Mouse (Mus musculus): ENCODE results near the gene Gm11634. TPM values are rescaled to one million over a fixed set of nuclear protein-coding genes. Genes with fewer than 3 reads are reported as not detected.
"Not testable (repeated sequence)": the region's sequence is repeated elsewhere in the genome, so short reads cannot be mapped to it uniquely, and the experiment has no call there.

The Gm11634 gene
- under 1 TPM in 2 of 3 experiments, not detected in 1; 0.49 to 0.62 TPM for polyA plus RNA-seq (2017; shearing (Covaris generic))

DNA sequence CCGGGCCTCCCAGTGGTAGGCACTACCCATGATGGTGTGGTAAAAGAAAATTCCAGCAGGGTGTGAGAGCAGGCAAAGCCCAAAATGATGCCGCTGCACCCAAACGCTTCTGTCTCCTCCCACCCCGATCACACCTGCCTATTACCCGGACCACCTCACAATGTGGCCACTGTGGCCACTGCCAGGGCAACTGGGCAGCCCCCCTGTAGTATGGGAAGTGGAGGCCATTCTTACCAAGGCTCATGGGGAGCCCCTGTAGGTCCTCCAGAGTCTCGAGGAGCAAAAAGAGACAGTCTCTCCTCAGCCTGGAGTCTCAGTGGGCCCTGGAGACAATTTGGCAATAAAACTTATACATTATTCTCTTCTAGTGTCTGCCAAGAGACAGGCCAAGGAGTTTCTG, at the start of gene Gm11634:
Gene Gm11634 (minus strand): TSS at position 101 of the 400 bp plus-strand sequence.
- no peak for ATAC-seq

GRCm38 (mm10) chr11:101647093-101647492, 48.0 kb upstream of the Gm11634 start:
- not testable (repeated sequence) for ATAC-seq

DNA sequence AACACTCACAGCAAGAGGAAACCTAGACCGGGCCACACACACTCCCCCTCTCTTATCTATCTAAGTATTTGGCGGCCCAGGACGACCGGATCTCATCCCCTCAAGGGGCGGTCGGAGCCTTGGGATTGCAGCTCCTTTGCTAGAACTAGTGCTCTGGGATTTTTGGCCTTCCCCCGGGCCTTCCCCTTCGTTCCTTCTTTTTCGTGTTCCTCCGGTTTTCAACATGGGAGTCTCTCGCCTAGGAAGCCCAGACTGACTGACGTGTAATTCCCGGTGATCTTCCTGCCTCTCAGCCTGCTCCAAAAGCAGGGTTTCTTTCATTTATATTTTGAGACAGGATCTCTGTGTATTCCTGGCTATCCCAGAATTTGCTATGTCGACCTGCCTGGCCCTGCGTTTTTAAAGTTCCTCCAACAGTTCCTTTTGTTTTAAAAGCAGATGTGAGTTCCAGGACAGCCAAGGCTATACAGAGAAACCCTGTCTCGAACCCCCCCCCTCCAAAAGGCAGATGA, 47.3 kb upstream of the Gm11634 start:
- not testable (repeated sequence) for ATAC-seq

GRCm38 (mm10) chr11:101645411-101646282, 46.6 kb upstream of the Gm11634 start:
- peak; percentile 55 for ATAC-seq

GRCm38 (mm10) chr11:101645043-101645410, 46.0 kb upstream of the Gm11634 start:
- ATAC-seq = not testable (repeated sequence)

DNA sequence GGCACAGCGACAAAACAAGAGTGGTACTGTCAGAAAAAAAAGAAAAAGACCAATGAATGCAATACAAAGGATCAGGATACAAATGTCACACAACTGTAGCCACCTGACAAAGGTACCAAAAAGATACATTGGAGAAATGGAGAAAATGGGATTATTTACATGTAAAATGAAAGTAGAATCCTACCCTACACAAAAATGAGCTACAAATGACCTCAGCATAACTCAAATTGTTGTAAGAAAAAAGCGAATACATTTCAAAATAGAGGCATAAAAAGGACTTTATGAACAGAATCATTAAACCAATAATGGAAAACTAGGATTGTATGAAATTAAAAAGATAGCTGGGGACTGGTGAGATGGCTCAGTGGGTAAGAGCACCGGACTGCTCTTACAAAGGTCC, 45.5 kb upstream of the Gm11634 start:
- ATAC-seq = no peak

GRCm38 (mm10) chr11:101642931-101643330, 43.9 kb upstream of the Gm11634 start:
- ATAC-seq = no peak

DNA sequence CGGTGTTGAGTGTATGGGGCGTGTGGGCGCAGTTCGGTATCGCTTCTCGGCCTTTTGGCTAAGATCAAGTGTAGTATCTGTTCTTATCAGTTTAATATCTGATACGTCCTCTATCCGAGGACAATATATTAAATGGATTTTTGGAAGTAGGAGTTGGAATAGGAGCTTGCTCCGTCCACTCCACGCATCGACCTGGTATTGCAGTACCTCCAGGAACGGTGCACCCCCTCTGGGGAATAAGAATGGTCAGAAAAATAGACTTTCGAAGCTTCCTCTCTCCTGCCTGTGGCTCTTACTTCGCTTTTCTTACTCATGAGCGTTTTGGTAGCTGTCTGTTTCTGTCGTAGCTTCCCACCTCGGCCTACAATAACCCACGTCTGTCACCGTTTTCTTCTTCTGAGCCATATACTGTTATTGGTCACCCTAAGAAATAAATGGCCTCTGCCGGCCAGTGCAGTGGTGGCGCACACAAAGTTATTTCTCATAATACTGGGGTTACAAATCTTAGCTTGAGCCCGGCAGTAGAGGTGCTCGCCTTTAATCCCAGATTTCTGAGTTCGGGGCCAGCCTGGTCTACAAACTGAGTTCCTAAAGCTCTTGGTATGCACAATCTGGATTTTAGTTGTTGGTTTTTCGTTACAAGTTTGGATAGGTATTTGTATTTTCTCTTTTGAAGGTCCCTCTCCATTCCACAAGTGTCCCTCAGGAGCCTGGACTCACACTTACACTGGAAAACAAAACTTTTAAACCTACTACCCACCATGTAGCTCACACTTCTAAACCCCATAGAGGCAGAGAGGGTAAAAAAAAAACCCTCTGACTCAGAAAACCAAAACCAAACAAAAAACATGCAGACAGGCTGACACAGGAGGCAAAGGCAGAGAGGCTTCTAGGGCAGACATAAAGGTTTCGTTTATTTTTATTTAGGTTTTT, 42.9 kb upstream of the Gm11634 start:
- ATAC-seq = peak; percentile 52

- peak; percentile 32 for ATAC-seq
Observed at GRCm38 (mm10) chr11:101640857-101641709, 42.0 kb upstream of the Gm11634 start.

- ATAC-seq = no peak
Observed at GRCm38 (mm10) chr11:101639761-101640160, 40.7 kb upstream of the Gm11634 start.

DNA sequence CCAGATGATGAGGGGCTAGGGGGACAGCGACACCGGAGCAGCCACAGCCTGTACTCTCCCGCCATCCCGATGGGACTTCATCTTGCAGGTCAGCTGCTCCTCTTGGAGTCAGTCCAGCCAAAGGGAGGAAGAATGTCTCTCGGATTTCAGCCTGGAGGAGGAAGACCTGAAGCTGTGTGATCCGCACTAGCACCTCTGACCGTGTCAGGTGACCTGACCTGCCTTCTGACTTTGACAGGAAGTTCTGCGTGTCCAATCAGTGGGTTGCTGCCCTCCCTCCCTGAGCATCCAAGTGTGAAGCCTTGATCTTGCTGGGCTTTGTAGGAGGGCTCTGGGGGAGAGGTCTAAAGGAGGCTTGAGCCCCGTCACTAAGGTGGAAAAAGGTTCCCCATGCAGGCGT, 36.6 kb upstream of the Gm11634 start:
- ATAC-seq = no peak

DNA sequence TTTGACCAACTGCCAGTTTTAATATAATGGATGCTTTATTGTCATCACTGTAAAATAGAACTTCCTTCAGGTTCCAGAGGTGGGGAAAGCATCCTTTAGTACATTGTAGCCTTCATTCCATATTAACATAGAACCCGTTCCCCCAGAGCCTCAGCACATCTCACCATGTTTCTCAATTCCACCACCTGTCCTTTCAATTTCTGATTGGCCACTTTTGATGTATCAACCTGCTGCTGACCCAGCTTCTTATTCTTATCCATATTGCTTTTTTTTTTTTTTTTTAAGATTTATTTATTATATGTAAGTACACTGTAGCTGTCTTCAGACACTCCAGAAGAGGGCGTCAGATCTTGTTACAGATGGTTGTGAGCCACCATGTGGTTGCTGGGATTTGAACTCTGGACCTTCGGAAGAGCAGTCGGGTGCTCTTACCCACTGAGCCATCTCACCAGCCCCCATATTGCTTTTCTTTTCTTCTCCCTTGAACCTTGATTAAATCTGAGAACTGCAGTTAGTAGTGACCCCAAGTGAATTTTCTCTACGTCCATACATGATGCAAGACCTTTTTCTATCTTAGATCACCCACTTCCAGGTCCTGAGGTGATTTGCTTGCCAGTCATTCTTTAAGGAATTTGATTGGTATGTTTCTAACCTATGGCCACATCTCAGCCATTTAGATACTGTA, 29.8 kb upstream of the Gm11634 start:
- ATAC-seq = not testable (repeated sequence)

GRCm38 (mm10) chr11:101627857-101628559, 29.0 kb upstream of the Gm11634 start:
- peak; percentile 39 for ATAC-seq

DNA sequence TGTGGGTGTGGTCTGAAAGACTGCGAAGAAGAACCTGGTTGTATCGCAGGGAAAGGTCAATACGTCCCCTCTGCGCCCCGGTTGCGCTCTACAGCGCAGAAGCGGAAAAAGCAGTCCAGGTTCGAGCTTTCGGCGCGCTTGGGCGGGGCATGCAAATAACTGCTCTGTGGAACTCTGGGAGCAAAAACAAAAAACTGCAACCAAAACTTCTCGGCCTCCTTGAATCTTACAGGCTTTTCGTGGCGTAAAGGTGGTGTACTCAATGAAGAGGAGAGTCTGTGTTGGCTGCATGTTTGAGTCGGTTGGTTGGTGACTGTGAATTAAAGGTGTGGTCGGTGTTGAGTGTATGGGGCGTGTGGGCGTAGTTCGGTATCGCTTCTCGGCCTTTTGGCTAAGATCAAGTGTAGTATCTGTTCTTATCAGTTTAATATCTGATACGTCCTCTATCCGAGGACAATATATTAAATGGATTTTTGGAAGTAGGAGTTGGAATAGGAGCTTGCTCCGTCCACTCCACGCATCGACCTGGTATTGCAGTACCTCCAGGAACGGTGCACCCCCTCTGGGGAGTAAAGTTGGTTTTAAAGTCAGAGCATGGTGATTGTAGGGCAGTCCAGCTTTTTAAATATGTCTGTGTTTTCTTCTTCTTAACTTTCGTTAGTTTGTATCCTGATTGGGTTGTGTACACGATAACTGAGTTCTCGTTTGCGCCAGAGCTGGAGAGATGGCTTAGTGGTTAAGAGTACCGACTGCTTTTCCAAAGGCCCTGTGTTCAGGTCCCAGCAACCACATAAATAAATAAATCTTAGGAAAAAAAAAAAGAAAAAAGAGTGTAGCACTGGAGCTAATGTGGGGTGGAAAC, 28.2 kb upstream of the Gm11634 start, which contains the start of gene Rdm1:
Gene Rdm1 (plus strand): TSS at position 201 of the 862 bp plus-strand sequence.
- ATAC-seq = peak; percentile 72

GRCm38 (mm10) chr11:101626649-101626994, 27.6 kb upstream of the Gm11634 start:
- peak; percentile 35 for ATAC-seq

DNA sequence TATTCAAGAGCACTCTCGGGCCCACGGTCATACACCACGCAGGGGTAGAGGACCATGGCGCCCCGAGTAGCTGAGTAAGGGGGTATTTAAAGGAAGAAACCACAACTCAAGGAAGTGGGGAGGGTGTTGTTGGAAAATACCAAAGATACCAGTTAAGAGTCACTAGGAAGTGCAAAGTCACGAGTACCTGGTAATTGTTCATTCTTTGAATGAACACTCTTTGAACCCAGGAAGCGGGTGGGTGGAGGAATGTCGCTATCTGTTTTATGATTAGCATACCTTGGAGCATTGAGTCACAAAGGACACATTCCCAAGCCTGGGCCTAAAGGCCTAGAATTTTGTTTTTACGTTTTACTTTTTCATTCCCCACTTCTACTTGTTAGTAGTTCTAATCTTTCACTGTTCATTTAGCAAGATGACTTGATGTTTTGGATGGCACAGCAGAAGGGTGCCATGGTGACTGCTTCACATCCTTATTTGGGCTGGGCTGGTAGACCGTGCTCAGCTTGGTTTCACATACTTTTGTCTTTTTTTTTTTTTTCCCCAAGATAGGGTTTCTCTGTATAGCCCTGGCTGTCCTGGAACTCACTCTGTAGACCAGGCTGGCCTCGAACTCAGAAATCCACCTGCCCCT, 21.1 kb upstream of the Gm11634 start:
- ATAC-seq = not testable (repeated sequence)

- ATAC-seq = no peak
Observed at GRCm38 (mm10) chr11:101618596-101618995, 19.5 kb upstream of the Gm11634 start.

DNA sequence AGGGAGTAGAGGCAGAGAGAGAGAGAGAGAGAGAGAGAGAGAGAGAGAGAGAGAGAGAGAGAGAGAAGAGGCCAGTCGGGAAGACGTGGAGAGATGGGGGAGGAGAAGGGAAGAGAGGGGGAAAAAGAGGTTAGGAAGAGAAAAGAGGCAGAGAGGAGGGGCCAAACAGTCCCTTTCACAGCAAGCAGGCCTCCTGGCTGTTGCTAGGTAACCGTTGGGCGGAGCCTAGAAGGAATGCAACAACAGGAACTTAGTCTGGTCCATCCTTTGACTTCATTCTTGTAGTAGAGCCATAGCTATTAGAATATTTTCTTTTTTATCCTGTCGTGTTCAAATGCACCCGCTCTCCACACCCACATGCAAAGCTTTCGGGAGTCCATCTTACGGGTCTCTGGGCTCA, 18.8 kb upstream of the Gm11634 start:
- ATAC-seq = no peak
